Mouse (Mus musculus) layer of hippocampus, adult 9-10 months (tissue): ENCODE data around the gene Vps37d.
"Not testable (repeated sequence)": the region's sequence is repeated elsewhere in the genome, so short reads cannot be mapped to it uniquely, and the experiment has no call there.

Experiments
- DNase-seq: peaks from one replicate; pipeline ENCODE4 v3.0.0; 2022; ENCODE audit warnings: low spot score

Vps37d gene

GRCm38 (mm10) chr5:135075655-135076054 lies 2.4 kb downstream of the Vps37d start:
- no peak for DNase-seq

- no peak for DNase-seq
Observed at GRCm38 (mm10) chr5:135073349-135074150, 4.5 kb downstream of the Vps37d start.

GRCm38 (mm10) chr5:135072720-135073119 lies 5.3 kb downstream of the Vps37d start:
- no peak for DNase-seq

- DNase-seq, result no peak
Observed at GRCm38 (mm10) chr5:135072061-135072460, 6.0 kb downstream of the Vps37d start.

- DNase-seq, result no peak
Observed at GRCm38 (mm10) chr5:135070448-135070847, 7.6 kb downstream of the Vps37d start.

- no peak for DNase-seq
Observed at GRCm38 (mm10) chr5:135066008-135066407, 12.1 kb downstream of the Vps37d start.

GRCm38 (mm10) chr5:135064909-135065446 lies 13.1 kb downstream of the Vps37d start, which contains the start of gene Bud23:
Gene Bud23, minus strand, starts transcription at chr5:135064959.
- DNase-seq, result not testable (repeated sequence)

GRCm38 (mm10) chr5:135064382-135064766 lies 13.7 kb downstream of the Vps37d start:
- DNase-seq, result no peak

- peak; percentile 94 for DNase-seq
Observed at GRCm38 (mm10) chr5:135063629-135064381, 14.3 kb downstream of the Vps37d start, which contains the start of gene Dnajc30. Gene Dnajc30, plus strand, starts transcription at chr5:135064202.

GRCm38 (mm10) chr5:135053356-135053755 lies 24.7 kb downstream of the Vps37d start:
- no peak for DNase-seq

- not testable (repeated sequence) for DNase-seq
Observed at GRCm38 (mm10) chr5:135049268-135049667, 28.8 kb downstream of the Vps37d start.

GRCm38 (mm10) chr5:135048539-135048938 lies 29.5 kb downstream of the Vps37d start:
- DNase-seq, result no peak

- no peak for DNase-seq
Observed at GRCm38 (mm10) chr5:135044575-135044974, 33.5 kb downstream of the Vps37d start.

GRCm38 (mm10) chr5:135042105-135042788 lies 35.8 kb downstream of the Vps37d start:
- DNase-seq, result no peak

GRCm38 (mm10) chr5:135040777-135041176 lies 37.3 kb downstream of the Vps37d start:
- no peak for DNase-seq

- no peak for DNase-seq
Observed at GRCm38 (mm10) chr5:135040059-135040458, 38.0 kb downstream of the Vps37d start.

GRCm38 (mm10) chr5:135039541-135039940 lies 38.5 kb downstream of the Vps37d start:
- DNase-seq, result no peak

GRCm38 (mm10) chr5:135037946-135038345 lies 40.1 kb downstream of the Vps37d start:
- no peak for DNase-seq

GRCm38 (mm10) chr5:135035608-135036359 lies 42.3 kb downstream of the Vps37d start:
- no peak for DNase-seq

- DNase-seq, result no peak
Observed at GRCm38 (mm10) chr5:135034593-135034992, 43.5 kb downstream of the Vps37d start.

- no peak for DNase-seq
Observed at GRCm38 (mm10) chr5:135032581-135032980, 45.5 kb downstream of the Vps37d start.
